Mouse (Mus musculus): ENCODE results near the gene Mapk1ip1.

GRCm38 (mm10) chr7:138875031-138875430, 29.0 kb upstream of the Mapk1ip1 start:
- TF ChIP-seq CTCF (IDR thresholded peaks at IDR 0.05; ENCODE audit: low read depth, low read length) (no peak), POLR2A (IDR thresholded peaks at IDR 0.05; ENCODE audit: extremely low read depth, insufficient read depth, low read length) (no peak)
